14 mouse cellular contexts compared by ENCODE assay signal in genomic region chr1:117497003-117497402, GRCm38 (mm10).
"Had no signal": no experiment of that assay in that cellular context is flagged by ENCODE, and none has a peak within 500 bp of the region (broad histone marks: within the 10 kb centered on the region; RNA-seq: fewer than 3 reads in every experiment).

No protein-coding gene starts in this region.

- H3K27ac ChIP-seq: neural tube, embryonic 12.5 days; neural tube, embryonic 13.5 days; stomach, embryonic 15.5 days; stomach, postnatal 0 days had no signal

- H3K9me3 ChIP-seq: neural tube, embryonic 12.5 days; neural tube, embryonic 13.5 days; stomach, embryonic 15.5 days had no signal

- H3K27me3 ChIP-seq: neural tube, embryonic 12.5 days; neural tube, embryonic 13.5 days; stomach, embryonic 15.5 days had no signal

- DNase-seq: right cerebral cortex, postnatal 14 days; right cerebral cortex, postnatal 25 days; right cerebral cortex, postnatal 4 days; spleen, adult 18-20 months; thymus, adult 18-20 months; thymus, adult 2 months; thymus, postnatal 14 days; thymus, postnatal 25 days; thymus, postnatal 36 days; thymus, postnatal 4 days had no signal

- H3K4me2 ChIP-seq: neural tube, embryonic 12.5 days; neural tube, embryonic 13.5 days; stomach, embryonic 15.5 days had no signal

- H3K9ac ChIP-seq: neural tube, embryonic 12.5 days; neural tube, embryonic 13.5 days; stomach, embryonic 15.5 days had no signal

- H3K4me1 ChIP-seq: neural tube, embryonic 12.5 days; neural tube, embryonic 13.5 days; stomach, embryonic 15.5 days had no signal

- H3K36me3 ChIP-seq: neural tube, embryonic 12.5 days; neural tube, embryonic 13.5 days; stomach, embryonic 15.5 days had no signal

- H3K4me3 ChIP-seq: neural tube, embryonic 12.5 days; neural tube, embryonic 13.5 days; stomach, embryonic 15.5 days had no signal
